Mouse (Mus musculus): ENCODE data around the gene Tomm70a.
A peak's percentile ranks its signal among the peaks of the same experiment; 100 is the strongest.

The Tomm70a gene

DNA sequence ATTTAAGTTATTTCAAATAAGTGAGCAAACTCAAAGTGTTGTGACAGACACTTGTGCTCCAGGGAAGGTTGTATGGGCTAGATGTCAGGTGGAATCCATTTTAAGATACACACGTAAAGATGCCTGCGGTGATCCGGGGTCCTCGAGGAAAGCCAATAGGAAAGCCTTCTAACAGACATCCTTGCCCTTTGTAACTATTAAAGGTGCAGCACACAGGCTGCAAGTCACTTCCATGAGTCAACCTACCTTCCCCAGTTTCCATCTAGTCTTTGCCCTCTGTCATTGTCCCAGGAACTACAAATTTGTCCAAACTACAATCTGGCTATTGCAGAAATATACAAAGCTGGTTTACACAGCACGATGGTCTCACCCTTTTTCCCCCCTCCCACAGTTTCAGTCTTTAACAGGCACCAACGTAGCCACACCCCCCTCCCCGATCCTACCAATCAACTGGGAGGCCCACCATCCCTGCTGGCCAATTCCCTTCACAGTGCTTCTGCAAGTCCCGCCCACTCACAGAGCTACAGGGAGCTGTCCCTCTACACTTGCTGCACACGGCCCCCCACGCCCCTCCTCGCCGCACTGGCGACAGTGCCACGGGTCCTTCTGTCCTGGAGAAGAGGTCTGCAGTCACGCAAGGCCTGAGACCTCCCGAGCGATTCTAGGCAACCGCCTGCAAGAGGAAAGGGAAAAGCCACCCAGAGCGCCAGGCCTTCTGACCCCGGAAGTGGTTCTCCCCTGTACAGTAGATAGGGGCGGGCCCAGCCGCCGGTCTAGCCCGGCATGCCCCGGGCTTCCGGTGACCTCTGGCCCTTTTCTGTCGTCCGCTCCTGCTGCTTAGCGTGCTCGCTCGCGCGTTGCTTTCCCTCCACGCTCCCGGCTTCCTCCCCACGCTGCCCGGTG, at the start of gene Tomm70a:
TSS of gene Tomm70a (plus strand) at position 791 of the 903 bp plus-strand sequence.
- peak; percentile 87 for DNase-seq (ENCODE audit: low read depth)

DNA sequence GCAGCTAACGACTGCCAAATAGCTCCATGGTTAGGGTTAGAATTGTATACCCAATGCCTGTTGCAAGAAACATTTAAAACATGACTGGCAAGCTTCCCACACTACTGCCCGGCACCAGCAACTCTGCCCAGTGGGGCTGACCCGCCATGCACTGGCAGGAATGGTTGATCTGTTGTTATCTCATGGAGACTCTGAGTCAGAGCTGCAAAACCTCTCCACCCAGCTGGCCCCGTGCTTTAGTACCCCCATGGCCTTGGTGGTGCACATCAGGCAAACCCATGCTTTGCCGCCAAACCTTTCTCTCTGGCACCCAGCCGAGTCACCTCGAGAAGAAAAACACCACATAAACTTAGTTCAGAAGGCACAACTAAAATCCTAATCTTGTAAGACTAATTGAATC, 45.5 kb upstream of the Tomm70a start:
- DNase-seq (ENCODE audit: low read depth), result no peak

DNA sequence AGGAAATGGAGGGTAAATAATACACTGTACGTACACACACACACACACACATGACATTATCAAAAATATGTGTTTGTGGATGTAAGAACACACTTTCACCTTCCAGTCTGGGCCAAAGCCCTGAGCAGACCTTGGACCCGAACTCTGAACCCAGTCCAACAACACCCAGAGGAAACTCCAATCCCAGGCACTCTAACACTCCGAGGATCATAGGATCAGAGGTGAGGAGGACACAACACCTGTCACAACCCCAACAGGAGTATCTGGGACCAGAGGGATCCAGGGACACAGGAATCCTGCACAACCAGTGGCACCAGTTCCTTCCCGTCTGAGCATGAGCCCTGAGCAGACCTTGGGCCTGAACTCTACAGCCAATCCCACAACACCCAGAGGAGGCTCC, 41.9 kb upstream of the Tomm70a start:
- DNase-seq (ENCODE audit: low read depth), result no peak

DNA sequence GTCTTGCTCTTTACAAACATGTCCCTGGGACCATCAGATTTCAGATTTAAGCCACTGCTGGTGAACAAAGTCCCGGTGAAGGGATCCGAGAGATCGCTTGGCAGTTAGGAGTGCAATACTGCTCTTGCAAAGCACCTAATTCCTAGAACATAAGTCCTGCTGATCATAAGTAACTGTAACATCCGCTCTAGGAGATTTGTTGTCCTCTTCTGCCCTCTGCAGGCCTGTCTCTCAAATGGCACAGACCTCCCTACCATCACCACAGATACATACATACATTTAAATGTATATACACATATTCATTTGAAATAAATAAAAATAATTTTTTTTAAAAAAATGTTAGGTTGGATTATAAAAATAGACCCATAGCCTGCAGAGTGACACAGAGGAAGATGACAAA, 29.0 kb upstream of the Tomm70a start:
- DNase-seq (ENCODE audit: low read depth), result peak; percentile 36

DNA sequence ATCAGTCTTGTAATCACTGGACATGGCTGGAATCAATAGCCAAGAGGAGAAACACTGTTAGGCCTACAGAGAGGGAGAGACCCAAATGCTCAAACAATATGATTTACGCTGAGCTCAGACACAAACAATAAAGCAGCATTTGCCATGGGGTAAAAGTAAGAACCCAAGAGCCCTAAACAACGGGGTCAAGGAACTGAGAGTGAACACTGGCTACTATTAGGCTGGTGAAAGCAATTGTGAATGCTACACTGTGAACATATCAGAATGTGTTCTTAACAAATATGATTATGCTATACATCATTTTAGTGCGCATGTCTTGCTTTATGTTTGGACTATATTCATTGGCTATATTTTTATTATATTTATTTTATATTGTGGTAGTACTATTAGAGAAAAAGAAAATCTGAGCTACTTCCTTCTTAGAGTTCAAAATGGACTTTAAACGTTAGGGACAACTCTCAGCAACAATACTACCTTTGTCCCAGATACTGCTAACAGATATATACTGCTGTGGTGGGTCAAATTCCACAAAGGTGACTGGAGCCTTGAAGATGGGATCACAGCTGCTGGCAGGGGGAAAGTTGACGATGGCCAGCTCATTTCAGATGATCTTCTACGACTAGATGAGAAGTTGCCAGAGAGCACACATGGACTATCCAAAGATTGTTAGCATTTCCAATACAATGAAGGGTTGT, 28.4 kb upstream of the Tomm70a start:
- DNase-seq (ENCODE audit: low read depth), result no peak

DNA sequence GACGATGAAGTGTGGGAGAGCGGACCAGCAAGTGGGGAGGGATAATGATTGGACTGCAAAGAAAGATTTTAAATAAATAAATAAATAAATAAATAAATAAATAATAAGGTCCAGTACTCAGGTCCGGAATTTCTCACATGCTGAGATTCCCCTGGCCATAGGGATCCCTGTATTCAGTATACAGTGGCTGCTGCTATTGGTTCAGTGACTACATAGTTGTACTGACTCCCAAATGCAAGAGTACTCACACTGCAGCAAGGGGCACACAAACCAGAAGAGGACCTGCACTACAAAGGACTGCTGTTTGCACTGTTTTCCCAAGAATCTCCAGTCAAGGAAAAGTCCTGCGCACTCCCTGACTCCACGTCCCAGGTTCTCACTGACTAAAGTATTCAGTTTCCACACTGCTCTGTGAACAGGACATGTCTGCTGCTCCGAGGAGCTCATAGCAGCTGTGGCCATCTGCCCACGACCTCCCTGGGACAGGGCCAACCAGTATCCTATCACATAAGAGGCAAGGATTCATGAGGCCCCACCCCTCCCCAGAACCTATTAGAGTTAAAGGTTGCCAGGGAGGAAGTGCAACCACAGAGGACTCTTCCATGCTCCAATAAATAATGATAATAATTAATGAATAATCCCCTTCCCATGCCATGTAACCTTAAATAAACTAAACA, 22.9 kb upstream of the Tomm70a start:
- no peak for DNase-seq (ENCODE audit: low read depth)

DNA sequence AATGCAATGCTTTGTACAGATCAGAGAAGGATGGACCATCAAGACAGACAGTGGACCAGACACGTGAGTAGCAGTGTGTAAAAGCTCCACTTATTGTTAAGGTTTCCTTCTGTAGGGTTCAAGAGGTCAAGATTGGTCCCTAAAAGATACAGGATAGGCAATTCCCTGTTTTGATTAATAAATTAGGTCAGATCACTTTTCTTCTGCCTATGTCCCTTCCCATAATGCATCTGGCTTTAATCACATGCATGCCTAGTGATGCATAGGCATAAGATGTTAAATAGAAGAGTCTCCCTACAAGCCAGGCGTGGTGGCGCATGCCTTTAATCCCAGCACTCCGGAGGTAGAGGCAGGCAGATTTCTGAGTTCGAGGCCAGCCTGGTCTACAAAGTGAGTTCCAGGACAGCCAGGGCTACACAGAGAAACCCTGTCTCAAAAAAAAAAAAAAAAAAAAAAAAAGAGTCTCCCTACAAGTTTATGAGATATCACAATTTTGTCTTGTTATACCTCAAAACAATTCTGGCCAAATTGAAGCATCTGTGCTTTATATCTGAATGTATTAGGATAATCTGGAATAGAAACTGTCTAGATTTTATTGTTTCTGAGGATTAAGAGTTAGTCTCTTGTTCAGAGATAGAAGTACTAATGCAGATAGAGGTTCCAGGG, 21.8 kb upstream of the Tomm70a start:
- no peak for DNase-seq (ENCODE audit: low read depth)

DNA sequence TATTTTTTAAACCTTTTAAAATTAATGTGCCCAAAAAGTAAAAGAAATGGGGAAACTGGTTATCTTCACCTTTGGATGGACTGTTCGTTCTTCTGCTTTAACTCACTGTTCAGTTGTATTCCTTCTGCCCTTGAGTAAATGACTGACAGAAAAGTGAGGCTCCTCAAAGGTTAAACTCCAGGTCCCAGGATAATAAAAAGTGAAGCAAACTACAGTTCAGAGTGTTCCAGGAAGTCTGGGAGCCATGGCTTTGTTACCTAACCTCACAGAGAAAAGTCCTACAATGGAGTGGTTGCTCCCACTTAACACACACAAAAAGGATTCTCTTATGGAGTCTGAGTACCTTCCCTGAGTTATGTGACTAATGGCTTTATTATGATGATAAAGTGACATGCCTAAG, 20.3 kb upstream of the Tomm70a start:
- no peak for DNase-seq (ENCODE audit: low read depth)

DNA sequence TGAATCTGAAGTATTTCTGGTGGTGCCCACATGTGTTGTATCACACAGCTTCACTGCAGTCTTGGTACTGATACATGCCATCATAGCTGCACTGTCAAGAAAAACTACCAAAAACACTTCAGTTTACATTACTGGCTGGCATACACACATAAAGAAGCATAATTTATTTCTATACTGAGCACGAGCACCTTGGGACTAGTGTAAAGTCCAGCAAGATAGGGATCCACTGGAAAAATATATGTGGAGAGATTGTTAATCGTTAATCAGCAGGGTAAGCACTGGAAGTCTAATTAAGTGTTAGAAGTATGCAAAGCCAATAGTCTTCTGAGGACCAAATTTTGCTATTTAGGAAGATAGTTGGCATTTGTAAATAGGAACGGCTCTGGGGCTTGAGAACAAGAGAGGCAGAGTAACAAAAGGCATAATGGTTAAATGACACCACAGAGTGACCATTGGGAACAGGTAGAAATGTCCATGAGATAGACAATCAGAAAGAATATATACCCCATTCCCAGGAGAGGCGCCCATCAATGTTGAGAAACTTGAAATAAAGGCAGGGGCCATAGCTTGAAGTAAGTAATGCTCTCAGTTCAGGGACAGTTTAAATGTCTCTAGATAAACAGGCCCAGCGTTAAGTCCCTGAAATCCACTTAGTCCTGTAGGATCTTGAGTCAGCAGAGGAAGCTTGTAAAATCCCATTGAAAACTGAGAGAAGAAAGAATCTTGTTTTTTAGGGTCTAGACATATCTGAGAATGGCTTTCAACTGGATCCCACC, 15.1 kb upstream of the Tomm70a start:
- no peak for DNase-seq (ENCODE audit: low read depth)

DNA sequence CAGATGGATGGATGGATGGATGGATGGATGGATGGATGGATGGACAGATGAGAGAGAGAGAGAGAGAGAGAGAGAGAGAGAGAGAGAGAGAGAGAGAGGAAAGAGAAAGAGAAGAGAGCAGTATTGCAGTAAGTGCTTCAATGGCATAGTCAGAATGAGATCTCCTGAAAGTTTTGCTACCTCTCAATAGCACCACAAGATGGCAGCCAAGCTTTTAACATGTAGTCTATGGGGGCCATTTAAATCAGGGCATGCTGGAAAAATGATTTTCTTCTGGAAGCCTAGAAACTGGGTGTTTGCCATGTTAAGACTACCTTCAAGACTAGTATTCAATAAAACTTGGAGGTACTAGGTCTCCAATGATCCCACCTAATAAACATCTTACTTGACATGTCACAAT, 5.4 kb upstream of the Tomm70a start:
- no peak for DNase-seq (ENCODE audit: low read depth)

DNA sequence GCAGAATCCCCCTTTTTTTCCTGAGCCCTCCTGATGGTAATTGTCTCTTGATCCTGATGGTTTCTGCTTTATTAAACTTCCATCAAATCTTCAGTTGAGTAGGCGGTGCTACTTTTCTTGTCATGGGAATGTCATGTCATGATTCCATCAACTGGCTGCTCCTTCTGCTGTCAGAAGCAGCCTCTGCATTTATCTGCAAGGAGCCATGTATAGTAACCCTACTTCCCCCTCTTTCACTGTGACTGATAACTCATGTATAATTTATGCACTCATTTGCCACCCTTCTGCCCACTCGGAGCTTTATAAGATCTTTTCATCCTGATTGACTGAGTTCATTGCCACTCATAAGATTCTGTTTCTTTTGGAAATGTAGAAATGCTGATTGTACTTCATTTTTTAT, 3.9 kb upstream of the Tomm70a start:
- no peak for DNase-seq (ENCODE audit: low read depth)

DNA sequence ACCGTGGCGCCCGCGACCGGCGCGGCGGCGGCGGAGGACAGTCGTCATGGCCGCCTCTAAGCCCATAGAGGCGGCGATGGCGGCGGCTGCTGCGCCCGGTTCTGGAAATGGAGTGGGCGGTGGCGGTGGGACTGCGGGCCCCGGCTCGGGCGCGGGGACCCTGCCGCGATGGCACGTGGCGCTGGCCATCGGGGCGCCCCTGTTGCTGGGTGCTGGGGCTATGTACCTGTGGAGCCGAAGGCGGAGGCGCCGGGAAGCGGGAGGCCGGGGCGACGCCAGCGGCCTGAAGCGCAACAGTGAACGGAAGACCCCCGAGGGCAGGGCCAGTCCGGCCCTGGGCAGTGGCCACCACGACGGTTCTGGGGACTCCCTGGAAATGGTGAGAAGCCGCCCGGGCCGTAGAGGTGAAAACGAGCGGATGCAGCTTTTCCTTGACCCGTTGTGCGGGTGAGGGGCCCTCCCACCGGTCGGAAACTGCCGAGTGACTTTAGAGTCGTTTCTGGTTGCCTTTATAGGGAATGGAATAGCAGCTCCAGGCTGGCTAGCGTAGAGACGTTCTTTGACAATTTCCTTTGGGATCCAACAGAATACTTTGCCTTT, 413 bp downstream of the Tomm70a start:
- no peak for DNase-seq (ENCODE audit: low read depth)

DNA sequence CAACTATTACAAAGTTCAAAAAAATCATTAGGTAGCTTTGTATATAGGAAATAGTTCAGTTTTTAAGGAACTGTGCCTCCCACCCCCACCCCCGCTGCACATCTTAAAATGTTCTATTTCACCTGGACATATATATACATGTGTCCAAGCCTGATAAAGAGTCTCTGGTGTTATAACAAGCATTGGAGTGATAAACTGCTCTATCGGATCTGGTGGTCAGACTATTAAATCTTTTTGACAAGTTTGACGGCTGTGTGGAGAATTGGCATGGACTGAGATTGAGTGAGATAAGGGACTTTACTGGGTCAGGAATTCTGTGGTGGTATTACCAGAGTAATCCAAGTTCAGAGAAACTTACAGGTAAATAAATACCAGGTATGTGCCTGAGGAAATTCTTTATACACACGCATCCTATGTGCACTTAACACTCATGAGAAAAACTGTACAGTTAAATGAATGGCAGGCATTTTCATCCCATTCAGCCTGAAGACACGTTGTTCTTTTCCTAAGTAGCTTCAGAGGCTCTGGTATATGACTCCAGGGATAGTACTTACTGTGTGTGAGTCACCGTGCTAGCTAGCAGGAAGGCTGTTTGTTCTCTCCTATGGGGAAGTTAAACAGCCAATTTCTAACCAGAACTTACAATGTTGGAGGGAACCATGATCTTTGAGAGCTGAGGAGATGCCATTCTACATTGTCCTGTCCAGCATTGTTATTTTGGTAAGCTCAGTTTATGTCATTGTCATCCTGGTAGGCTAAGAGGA, 1.4 kb downstream of the Tomm70a start:
- DNase-seq (ENCODE audit: low read depth), result no peak

DNA sequence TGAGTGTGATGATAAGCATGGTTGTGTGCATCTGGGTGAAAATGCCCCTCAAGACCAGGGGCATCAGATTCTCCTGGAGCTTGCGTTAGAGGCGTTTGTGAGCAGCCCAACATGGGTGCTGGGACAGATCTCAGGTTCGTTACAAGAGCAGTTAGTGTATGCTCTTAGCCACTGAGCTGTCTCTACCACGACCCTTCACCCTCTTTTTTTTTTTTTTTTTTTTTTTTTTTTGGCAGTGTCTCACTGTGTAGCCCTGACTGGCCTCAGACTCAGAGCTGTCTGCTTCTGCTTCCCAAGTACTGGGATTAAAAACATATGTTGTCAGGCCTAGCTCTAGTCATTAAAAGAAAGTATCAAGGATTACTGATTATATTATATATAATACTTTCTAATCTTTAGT, 4.8 kb downstream of the Tomm70a start:
- no peak for DNase-seq (ENCODE audit: low read depth)

DNA sequence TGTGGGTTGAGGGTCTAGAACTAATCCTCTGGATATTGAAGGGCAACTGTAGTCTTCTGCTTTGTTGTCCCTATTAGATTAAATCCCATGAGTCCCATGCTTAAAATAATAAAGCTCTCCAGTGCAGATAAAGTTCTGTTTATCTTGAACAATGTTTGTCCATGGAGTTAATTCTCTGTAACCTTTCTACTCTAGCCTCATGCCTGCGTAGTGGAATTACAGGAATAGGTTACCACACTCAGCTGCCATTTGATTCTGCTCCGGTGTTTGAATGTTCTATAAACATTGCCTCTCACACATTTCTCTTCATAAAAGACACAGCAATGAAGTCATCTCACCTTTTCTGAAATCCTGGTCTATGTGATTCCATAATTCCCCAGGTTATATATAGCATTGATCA, 6.3 kb downstream of the Tomm70a start:
- DNase-seq (ENCODE audit: low read depth), result no peak

DNA sequence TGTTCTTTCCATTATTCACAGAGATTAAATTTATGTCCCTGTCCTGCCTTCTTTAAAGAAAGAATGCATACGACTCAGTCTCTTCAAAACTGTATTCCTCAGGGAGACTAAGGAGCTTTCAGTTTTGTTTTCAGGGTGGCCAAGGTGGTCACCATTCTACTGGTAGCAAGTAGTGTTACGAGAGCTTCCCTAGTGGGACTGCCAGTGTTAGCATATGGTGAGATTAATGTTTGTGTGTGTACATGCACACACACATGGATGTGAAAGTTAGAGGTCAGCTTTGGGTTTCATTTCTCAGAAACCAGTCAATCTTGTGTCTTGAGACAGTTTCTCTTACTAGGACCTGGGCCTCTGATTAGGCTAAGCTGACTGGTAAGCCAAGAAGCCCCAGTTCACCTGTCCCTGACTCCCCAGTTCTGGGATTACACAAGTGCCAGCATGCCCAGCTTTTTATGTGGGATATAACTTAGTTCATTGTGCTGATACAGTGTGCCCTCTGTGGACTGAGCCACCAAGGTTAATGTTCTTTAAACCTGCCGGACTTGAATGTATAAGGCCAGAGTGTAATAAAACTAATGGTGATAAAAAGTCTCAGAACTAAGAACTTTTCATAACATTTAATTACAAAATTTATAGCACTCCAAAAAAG, 9.4 kb downstream of the Tomm70a start:
- no peak for DNase-seq (ENCODE audit: low read depth)

DNA sequence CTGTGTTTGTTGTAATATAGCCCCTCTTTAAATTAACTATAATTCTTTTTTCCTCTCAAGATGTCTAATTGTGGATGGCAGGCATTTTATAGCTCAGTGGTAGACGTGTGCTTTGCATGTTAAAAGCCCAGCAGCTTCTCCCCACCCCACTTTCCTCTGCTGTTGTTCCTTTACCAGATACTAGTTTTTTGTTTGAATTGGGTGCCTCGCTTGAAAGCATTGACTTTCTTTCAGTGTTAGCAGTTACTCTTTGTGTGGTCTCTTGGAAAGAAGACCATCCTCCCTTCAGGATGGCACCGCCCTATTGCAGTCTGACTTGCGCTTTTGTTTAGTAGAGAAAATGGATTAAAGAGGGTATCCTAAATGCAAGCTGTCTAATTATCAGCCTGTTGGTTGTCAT, 10.0 kb downstream of the Tomm70a start:
- no peak for DNase-seq (ENCODE audit: low read depth)

DNA sequence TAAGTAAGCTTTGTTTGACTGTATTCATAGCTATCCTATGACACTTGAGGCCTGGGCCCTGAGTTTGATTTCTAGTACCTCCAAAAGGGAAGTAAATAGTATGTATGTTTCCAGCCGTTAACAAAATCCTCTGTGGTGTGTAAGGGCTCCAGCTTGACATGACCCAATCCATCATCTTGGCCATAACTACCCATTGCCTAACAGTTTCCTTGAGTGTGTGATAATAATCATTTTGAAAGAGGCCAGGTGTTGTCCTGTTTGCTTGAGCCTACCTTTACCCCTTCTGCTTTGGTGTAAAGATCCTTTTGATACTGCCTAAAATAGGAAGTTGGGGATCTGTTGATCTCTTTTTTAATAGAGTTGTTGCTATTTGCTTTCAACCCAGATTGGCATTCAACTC, 10.8 kb downstream of the Tomm70a start:
- no peak for DNase-seq (ENCODE audit: low read depth)

DNA sequence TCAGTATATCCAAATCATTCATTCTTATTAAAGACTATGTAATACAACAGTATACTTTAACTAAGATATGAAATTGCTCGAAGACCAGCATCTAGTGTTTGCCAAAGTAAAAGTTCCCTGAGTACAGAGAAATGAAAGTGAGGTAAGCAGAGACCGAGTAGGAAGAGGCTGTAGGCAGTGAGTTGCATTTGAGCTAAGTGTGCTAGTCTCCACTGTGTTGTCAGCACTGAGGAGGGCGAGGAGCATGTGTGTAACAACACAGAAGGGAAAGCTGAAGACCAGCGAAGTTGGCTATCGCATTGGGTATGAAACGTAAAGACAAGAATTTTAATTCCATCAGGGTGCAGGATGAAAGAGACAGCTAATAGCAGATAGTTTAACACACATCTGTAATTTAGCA, 12.1 kb downstream of the Tomm70a start:
- DNase-seq (ENCODE audit: low read depth), result no peak

DNA sequence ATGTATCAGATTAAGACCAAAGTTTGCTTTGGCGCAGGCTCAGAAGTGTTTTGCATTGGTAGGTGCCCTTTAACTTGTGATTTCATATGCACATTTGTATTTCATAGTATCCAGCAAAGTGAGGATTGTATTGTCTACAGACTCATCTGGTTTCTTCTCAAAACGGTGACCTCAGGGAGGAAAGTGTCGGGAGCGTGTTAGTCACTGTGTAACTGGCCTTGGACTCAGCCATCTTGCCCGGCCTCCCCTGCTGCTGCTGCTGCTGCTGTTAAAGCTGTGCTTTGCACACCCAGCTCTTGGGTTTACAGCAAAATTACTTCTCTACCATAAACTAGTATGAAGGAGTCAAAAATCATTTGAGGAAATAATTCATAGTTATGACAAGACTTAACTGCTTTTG, 23.2 kb downstream of the Tomm70a start:
- DNase-seq (ENCODE audit: low read depth), result no peak

All from c-Kit-positive CD71-negative TER-119-negative erythroid progenitor cells, embryonic 14.5 days (primary cell).